Mouse (Mus musculus) thymus, adult 2 months (tissue): ENCODE measurements around the gene Mfsd2a.

Source experiments
- CTCF ChIP-seq: fragments of 200-500 bp; IDR thresholded peaks from 2 replicates; pipeline ENCODE4 v1.5.1; 2012; ENCODE audit warnings: mild to moderate bottlenecking, control low read depth, low read length, moderate library complexity, borderline replicate concordance; ENCODE audit not compliant: control insufficient read depth, poor library complexity, insufficient read depth; ENCODE audit errors: extremely low read depth
- POLR2A ChIP-seq: fragments of 200-500 bp; IDR thresholded peaks from 2 replicates; pipeline ENCODE4 v1.6.1; 2012; ENCODE audit warnings: mild to moderate bottlenecking, low read length, control low read depth, moderate library complexity; ENCODE audit not compliant: control insufficient read depth, poor library complexity, insufficient read depth; ENCODE audit errors: extremely low read depth

GRCm38 (mm10) chr4:122996618-122997381, 35.8 kb upstream of the Mfsd2a start:
- TF ChIP-seq CTCF (no peak), POLR2A (no peak)
